27 mouse cellular contexts compared by ENCODE assay signal in genomic region chr14:103795591-103795990, GRCm38 (mm10). TPM values are rescaled to one million over a fixed set of nuclear protein-coding genes. Genes with fewer than 3 reads are reported as not detected.
DNase-seq lines count a peak whose midpoint lies in the region; ATAC-seq and TF ChIP-seq lines count a peak whose summit lies in the region.
"Had no signal": no experiment of that assay in that cellular context is flagged by ENCODE, and none has a peak within 500 bp of the region (broad histone marks: within the 10 kb centered on the region; RNA-seq: fewer than 3 reads in every experiment).

No protein-coding gene starts in this region.

- WGBS in intestine, postnatal 0 days, result 91% methylated on average over 1 of the region's 1 CpGs
- 92% methylated on average over 1 of the region's 1 CpGs for WGBS in intestine, embryonic 15.5 days

- H3K4me1 ChIP-seq in intestine, postnatal 0 days (replicated peaks; ENCODE audit: control insufficient read depth, insufficient read depth, low read length), result no peaks in the 10 kb centered on the region
- no peaks in the 10 kb centered on the region for H3K4me1 ChIP-seq in intestine, embryonic 15.5 days (replicated peaks)
- H3K4me1 ChIP-seq: embryonic facial prominence, embryonic 12.5 days; embryonic facial prominence, embryonic 15.5 days had no signal

- peak; percentile 73 for ATAC-seq in common myeloid progenitor, adult 5-6 weeks (replicated peaks; ENCODE audit: low read depth, poor library complexity, severe bottlenecking)
- peak; percentile 66 for ATAC-seq in megakaryocyte, adult 5-6 weeks (ENCODE audit: poor library complexity, severe bottlenecking)
- ATAC-seq in intestine, postnatal 0 days, result no peak
- ATAC-seq in intestine, embryonic 15.5 days, result no peak
- ATAC-seq: activated CD4-positive, CD25-positive, alpha-beta regulatory T cell, adult 4 months; forebrain, embryonic 14.5 days; forebrain, postnatal 0 days had no signal

- TF ChIP-seq CTCF in intestine, postnatal 0 days (IDR thresholded peaks at IDR 0.05; ENCODE audit: low read depth), result no peak

- H3K9me3 ChIP-seq in intestine, postnatal 0 days (ENCODE audit: control insufficient read depth), result no peaks in the 10 kb centered on the region
- H3K9me3 ChIP-seq in intestine, embryonic 15.5 days, result no peaks in the 10 kb centered on the region
- H3K9me3 ChIP-seq: embryonic facial prominence, embryonic 12.5 days; embryonic facial prominence, embryonic 15.5 days; hindbrain, embryonic 13.5 days had no signal

- H3K4me3 ChIP-seq in intestine, postnatal 0 days (ENCODE audit: low read depth, low read length), result no peak overlapping the region
- H3K4me3 ChIP-seq in intestine, embryonic 15.5 days (replicated peaks), result no peak overlapping the region
- H3K4me3 ChIP-seq: embryonic facial prominence, embryonic 12.5 days; embryonic facial prominence, embryonic 15.5 days; hindbrain, embryonic 10.5 days; hindbrain, embryonic 13.5 days had no signal

- no peak overlapping the region for H3K9ac ChIP-seq in intestine, postnatal 0 days (ENCODE audit: low read depth, low read length)
- H3K9ac ChIP-seq in intestine, embryonic 15.5 days, result no peak overlapping the region
- H3K9ac ChIP-seq: embryonic facial prominence, embryonic 12.5 days; embryonic facial prominence, embryonic 15.5 days; forebrain, postnatal 0 days; hindbrain, embryonic 13.5 days had no signal

- no peaks in the 10 kb centered on the region for H3K36me3 ChIP-seq in intestine, postnatal 0 days (ENCODE audit: control insufficient read depth, insufficient read depth)
- H3K36me3 ChIP-seq in intestine, embryonic 15.5 days, result no peaks in the 10 kb centered on the region
- H3K36me3 ChIP-seq: embryonic facial prominence, embryonic 12.5 days; embryonic facial prominence, embryonic 15.5 days; G1E; hindbrain, embryonic 10.5 days; hindbrain, embryonic 13.5 days had no signal

- H3K4me2 ChIP-seq in intestine, postnatal 0 days (replicated peaks; ENCODE audit: low read depth), result no peak overlapping the region
- no peak overlapping the region for H3K4me2 ChIP-seq in intestine, embryonic 15.5 days (replicated peaks)
- H3K4me2 ChIP-seq: embryonic facial prominence, embryonic 12.5 days; embryonic facial prominence, embryonic 15.5 days; heart, embryonic 11.5 days; hindbrain, embryonic 13.5 days had no signal

- peak; percentile 7 for DNase-seq in cerebellum, adult 9-10 months
- DNase-seq in cerebellum, adult 11 months, result no peak
- peak; percentile 68 for DNase-seq in 416B (ENCODE audit: low read depth)
- no peak for DNase-seq in gastrocnemius, postnatal 36 days
- DNase-seq: adrenal gland, adult 8-10 months; adrenal gland, postnatal 25 days; B cell, adult 2 months; cerebellum, adult 11-12 months; cerebellum, adult 8-10 months; cerebellum, postnatal 14 days; forebrain, postnatal 0 days; gastrocnemius, postnatal 25 days; heart, adult 11 months; kidney, adult 18-20 months had no signal

- H3K27me3 ChIP-seq in intestine, postnatal 0 days (replicated peaks; ENCODE audit: control insufficient read depth, insufficient read depth, low read length), result no peaks in the 10 kb centered on the region
- no peaks in the 10 kb centered on the region for H3K27me3 ChIP-seq in intestine, embryonic 15.5 days (replicated peaks)
- H3K27me3 ChIP-seq: CH12.LX; embryonic facial prominence, embryonic 12.5 days; embryonic facial prominence, embryonic 15.5 days; hindbrain, embryonic 13.5 days had no signal

- no peak overlapping the region for H3K27ac ChIP-seq in intestine, postnatal 0 days (ENCODE audit: low read depth, low read length)
- no peak overlapping the region for H3K27ac ChIP-seq in intestine, embryonic 15.5 days
- H3K27ac ChIP-seq: embryonic facial prominence, embryonic 12.5 days; embryonic facial prominence, embryonic 15.5 days; hindbrain, embryonic 10.5 days; hindbrain, embryonic 13.5 days had no signal

- intact Hi-C loops in gastrocnemius, postnatal 36 days (cut with DNase I), result no loop called here

RNA-seq across cellular contexts. Expression of gene Ednrb, which starts 48.6 kb away (rescaled TPM):
- total RNA-seq in common myeloid progenitor, adult 5-6 weeks (2017), result 0.23 TPM in 1 of 2 replicates, not detected in the other
- total RNA-seq in megakaryocyte, adult 5-6 weeks (2015), result 3.1 and 4.8 TPM in 2 replicates
- 2.8 and 4.1 TPM in 2 replicates for total RNA-seq in megakaryocyte, adult 5-6 weeks (2017)
- total RNA-seq in gastrocnemius, postnatal 36 days (2021), result 1 to 10 TPM; 7.2 to 7.9 TPM
- 70.5 and 74.2 TPM in 2 replicates for polyA plus RNA-seq in intestine, postnatal 0 days (2015; fragmentation: Nextera tagmentation; extraction: Ambion mirVana)
- 136 and 159 TPM in 2 replicates for polyA plus RNA-seq in intestine, embryonic 15.5 days (2015; fragmentation: Nextera tagmentation; extraction: Ambion mirVana)
- total RNA-seq: CH12.LX had no signal
- polyA plus RNA-seq: activated CD4-positive, CD25-positive, alpha-beta regulatory T cell, adult 4 months; G1E had no signal

Comparison
In these comparisons a context has a peak if more than half of its experiments do, and no peak if none do; other contexts are left out.
1. DNase-seq: peak in cerebellum, adult 9-10 months (single experiment) and 416B (single experiment); none in cerebellum, adult 11 months (single experiment) and gastrocnemius, postnatal 36 days (0 of 2).
2. ATAC-seq: peak in common myeloid progenitor, adult 5-6 weeks (single experiment) and megakaryocyte, adult 5-6 weeks (single experiment); none in intestine, postnatal 0 days (single experiment) and intestine, embryonic 15.5 days (single experiment).